Mouse (Mus musculus) left cerebral cortex, adult 2 months (tissue): ENCODE measurements around the gene Ehf. TPM values are rescaled to one million over a fixed set of nuclear protein-coding genes. Genes with fewer than 3 reads are reported as not detected.

Source experiments
- DNase-seq, 2 experiments: peaks; one replicate each; pipeline ENCODE4 v3.0.0; 2021 to 2022; ENCODE audit warnings: low spot score in 2 of 2, mixed read lengths in 1 of 2; ENCODE audit errors: extremely low spot score in 1 of 2
- H3K27ac ChIP-seq: fragments of 200-600 bp; 2 replicates; pipeline ENCODE4 v1.8.1; 2022
- H3K4me3 ChIP-seq: fragments of 200-600 bp; 2 replicates; pipeline ENCODE4 v1.8.1; 2022
- CTCF ChIP-seq: fragments of 200-600 bp; IDR thresholded peaks from 2 replicates; pipeline ENCODE4 v1.8.1; 2022; ENCODE audit warnings: antibody characterized with exemption, mild to moderate bottlenecking, moderate library complexity
- intact Hi-C: fragments of 180-260 bp; cut with DNase I; formaldehyde crosslinking; loops from one replicate; pipeline ENCODE4 v1.15.1; 2025
- long read RNA-seq, 2 experiments: library from polyadenylated mRNA; stranded (forward); transcript quantifications; one replicate each; pipeline ENCODE4 v2.0.0; 2021; ENCODE audit warnings: borderline mapping rate in 2 of 2
- total RNA-seq, 2 experiments: library from RNA; stranded (reverse); gene quantifications; 2 replicates each; pipeline ENCODE4 v1.2.3; 2021

The Ehf gene
- total RNA-seq: under 1 TPM; 0.11 to 0.19 TPM
- long read RNA-seq, experiment 1: 0 reads
- long read RNA-seq, experiment 2: 0 reads

DNA sequence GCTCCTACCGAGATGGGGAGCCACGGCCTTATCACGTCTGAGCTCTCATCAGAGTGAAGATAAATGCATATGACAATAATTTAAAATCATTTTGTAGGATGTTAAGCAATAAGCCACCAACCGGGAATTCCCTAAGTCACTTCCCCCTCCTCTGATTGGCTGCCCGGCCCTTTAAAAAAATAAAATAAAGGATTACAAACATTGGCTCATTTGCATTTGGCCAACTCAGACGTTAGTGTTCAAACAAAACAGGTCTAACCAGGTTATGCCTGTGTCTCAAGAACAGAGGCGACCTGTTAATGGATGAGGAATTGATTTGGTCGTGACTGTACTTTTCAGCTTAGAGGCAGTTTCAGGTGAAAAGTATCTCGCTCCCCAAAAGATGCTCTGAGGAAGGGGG is at the start of gene Ehf:
TSS of gene Ehf (minus strand) at position 147 of the 400 bp plus-strand sequence.
- TF ChIP-seq CTCF: no peak
- DNase-seq: no peak
- Histone ChIP-seq H3K4me3 (no peak within 1 kb of the TSS), H3K27ac (no peak within 1 kb of the TSS)
- intact Hi-C loops: no loop called here

DNA sequence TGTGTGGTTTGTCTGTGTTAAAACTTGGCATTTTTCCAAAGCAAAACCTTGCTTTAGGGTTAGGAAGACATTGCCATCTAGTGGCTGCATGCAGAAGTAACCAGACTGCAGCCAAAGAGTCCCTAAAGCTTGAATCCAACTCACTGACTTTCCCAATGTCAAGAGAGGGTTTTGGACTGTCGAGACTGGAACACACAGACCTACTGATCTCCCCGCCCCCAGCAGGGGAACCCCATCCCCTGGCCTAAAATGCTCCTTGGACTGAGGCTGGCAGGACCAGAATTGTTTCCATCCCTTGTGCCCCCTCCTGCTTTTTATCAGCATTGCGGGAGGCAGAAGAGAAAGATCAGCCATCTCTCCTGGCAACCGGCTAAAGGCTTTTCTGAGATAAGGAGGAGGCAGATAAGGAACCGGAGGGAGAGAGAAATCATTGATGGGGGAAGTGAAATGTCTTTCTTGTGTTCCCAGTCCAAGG is 44.4 kb upstream of the Ehf start:
- DNase-seq: peak; percentile 49 to 61
- Histone ChIP-seq H3K4me3 (0 out of 2 replicates have a peak overlapping the region, but pooled peaks have one; percentile 9), H3K27ac (no peak overlapping the region)
- peak; percentile 73 for TF ChIP-seq CTCF
- intact Hi-C loops: loop anchor here (1.0 to 10.0 kb wide), 5 partner anchors 75 to 670 kb away; no protein-coding TSS in a partner anchor

DNA sequence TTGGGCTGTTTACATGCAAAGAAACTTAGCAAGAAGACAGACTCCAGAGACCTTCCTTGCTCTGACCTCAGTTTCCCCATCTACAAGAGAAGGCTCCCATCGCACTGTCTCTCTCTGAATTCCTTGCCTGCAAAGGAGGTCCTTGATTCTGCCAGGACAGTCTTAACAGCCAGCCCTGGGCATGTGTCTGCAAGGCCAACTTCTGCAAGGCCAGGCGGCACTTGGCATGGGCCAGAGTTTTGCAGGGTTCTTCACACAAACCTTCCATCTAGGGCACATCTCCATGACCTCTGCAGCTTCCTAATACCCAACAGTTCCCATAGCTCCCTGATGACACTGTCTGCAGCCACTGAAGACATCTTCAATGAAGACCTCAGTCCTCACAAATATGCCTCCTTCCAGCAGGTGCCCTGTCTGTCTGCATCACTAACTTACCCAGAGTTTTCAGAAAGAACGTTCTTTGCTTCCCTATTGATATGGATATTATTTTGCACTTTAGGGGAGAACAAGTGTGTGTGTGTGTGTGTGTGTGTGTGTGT is 43.7 kb upstream of the Ehf start:
- no peak overlapping the region for H3K27ac ChIP-seq
- no peak overlapping the region for H3K4me3 ChIP-seq
- intact Hi-C loops: loop anchor here (1.0 to 10.0 kb wide), 5 partner anchors 75 to 670 kb away; no protein-coding TSS in a partner anchor
- TF ChIP-seq CTCF: no peak
- DNase-seq: no peak

DNA sequence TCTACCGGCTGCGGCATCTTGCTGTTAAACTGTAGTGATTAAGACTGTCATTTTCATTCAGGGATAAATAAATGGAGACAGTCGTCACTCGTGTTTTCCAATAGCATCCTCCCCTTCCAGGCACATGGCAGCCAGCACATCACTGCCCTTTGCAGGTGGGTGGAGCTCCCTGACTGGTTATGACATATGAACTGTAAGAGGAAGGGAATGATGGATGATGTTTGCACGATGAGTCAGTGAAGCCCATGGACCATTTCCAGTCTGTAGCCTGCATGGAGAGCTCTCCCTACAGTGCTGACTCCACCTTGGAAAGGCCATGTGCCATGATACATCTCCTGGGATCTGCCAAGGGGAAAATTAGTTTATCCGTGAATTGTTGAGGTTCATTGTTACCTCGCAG is 40.5 kb upstream of the Ehf start:
- no peak overlapping the region for H3K27ac ChIP-seq
- no peak overlapping the region for H3K4me3 ChIP-seq
- no peak for TF ChIP-seq CTCF
- intact Hi-C loops: loop anchor here (10.0 kb wide), 1 partner anchor 539 kb away; no protein-coding TSS in a partner anchor
- no peak for DNase-seq

GRCm38 (mm10) chr2:103342123-103342522 is 39.0 kb upstream of the Ehf start:
- Histone ChIP-seq H3K27ac (no peak overlapping the region), H3K4me3 (no peak overlapping the region)
- no peak for DNase-seq
- intact Hi-C loops: loop anchor here (10.0 kb wide), 1 partner anchor 537 kb away; no protein-coding TSS in a partner anchor
- no peak for TF ChIP-seq CTCF

DNA sequence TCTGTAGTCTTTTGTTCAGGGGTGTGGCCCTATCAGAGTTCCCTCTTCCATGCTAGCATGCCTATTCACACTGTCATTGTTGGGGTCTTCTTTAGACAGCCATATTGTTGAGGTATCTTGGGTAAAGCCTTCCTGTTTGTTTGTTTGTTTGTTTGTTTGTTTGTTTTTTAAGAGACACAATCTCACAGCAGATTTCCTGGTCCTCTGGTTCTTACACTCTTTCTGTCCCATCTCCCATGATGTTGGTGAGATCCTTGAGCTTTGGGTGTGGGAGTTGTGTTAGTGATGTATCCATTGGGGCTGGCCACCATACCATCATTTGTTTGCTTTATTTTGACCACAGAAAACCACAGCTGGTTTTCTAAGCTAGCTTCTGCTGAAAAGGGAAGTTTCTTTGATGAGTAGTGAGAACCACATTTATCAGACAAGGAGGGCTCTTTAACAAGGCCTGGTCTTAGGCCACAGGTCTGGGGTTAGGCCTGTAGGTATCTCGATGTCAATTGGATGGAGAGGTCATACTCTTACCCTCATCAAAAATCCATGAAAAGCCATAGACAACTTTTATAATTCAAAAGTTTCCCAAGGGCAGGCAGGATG is 38.4 kb upstream of the Ehf start:
- intact Hi-C loops: loop anchor here (10.0 kb wide), 1 partner anchor 537 kb away; no protein-coding TSS in a partner anchor
- no peak for TF ChIP-seq CTCF
- Histone ChIP-seq H3K27ac (no peak overlapping the region), H3K4me3 (no peak overlapping the region)
- DNase-seq: no peak

DNA sequence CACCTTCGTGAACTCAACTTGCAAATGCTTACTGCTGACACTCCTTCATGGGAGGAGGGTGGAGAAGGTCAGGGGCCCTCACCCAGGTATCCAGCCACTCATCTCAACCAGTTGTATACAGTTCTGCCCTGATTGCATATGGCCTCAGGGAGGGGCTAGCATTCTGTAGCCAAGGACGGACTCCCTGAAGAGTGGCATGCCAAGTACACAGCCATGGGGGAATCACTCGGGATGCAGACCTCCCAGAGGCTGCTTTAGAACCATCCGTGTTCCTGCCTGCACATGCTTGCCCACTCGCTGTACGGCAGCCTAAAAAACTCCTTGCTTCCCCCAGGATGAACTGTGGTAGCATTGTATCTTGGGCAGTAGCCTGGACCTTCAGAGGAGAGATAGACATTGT is 35.6 kb upstream of the Ehf start:
- intact Hi-C loops: no loop called here
- no peak overlapping the region for H3K27ac ChIP-seq
- no peak for TF ChIP-seq CTCF
- H3K4me3 ChIP-seq: no peak overlapping the region
- DNase-seq: no peak

- intact Hi-C loops: no loop called here
- no peak for TF ChIP-seq CTCF
- Histone ChIP-seq H3K27ac (no peak overlapping the region), H3K4me3 (no peak overlapping the region)
- DNase-seq: no peak
Measured at GRCm38 (mm10) chr2:103337370-103337769, 34.3 kb upstream of the Ehf start.

- TF ChIP-seq CTCF: no peak
- no peak for DNase-seq
- intact Hi-C loops: no loop called here
Measured at GRCm38 (mm10) chr2:103336621-103337020, 33.5 kb upstream of the Ehf start.

GRCm38 (mm10) chr2:103336000-103336399 is 32.9 kb upstream of the Ehf start:
- Histone ChIP-seq H3K4me3 (no peak overlapping the region), H3K27ac (no peak overlapping the region)
- no peak for TF ChIP-seq CTCF
- intact Hi-C loops: no loop called here
- no peak for DNase-seq

More at GRCm38 (mm10) chr2:103336621-103337020, 33.5 kb upstream of the Ehf start:
- Histone ChIP-seq H3K27ac (no peak overlapping the region), H3K4me3 (no peak overlapping the region)

DNA sequence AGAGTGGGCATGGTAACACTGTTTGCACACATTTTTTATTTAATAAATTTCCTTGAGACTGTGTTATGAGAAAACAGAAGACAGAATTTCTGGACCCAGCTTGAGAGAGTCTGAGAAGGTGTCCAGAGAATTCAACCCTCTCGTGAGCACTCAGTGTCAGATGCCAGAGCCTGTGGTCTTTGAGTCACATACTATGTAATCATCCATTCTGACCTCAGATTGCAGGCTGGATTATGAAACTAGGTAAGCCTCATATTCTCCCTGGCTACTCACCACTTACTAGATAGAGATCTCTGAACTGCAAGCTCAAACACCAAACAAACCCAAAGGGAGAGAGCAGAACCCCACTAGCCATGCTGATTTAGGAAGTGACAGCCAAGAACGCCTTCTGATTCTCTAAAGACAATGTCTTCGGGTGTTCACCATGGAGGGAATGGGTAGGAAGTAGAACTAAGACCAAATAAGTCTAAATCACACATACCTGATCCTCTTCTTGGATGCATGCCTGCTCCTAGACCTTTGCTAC is 28.7 kb upstream of the Ehf start:
- Histone ChIP-seq H3K4me3 (no peak overlapping the region), H3K27ac (no peak overlapping the region)
- no peak for DNase-seq
- intact Hi-C loops: no loop called here
- no peak for TF ChIP-seq CTCF

- intact Hi-C loops: no loop called here
- TF ChIP-seq CTCF: no peak
- DNase-seq: no peak
- Histone ChIP-seq H3K4me3 (no peak overlapping the region), H3K27ac (no peak overlapping the region)
Measured at GRCm38 (mm10) chr2:103328731-103329130, 25.7 kb upstream of the Ehf start.
